Mouse (Mus musculus): ENCODE results near the gene Fads2.

GRCm38 (mm10) chr19:10013348-10013747 is 88.2 kb downstream of the Fads2 start:
- no peak for TF ChIP-seq MAFK (IDR thresholded peaks at IDR 0.05; ENCODE audit: insufficient read depth, low read depth, low read length)
- no peak for TF ChIP-seq CHD2 (IDR thresholded peaks at IDR 0.05; ENCODE audit: low read depth, low read length)
- TF ChIP-seq HCFC1 (IDR thresholded peaks at IDR 0.05; ENCODE audit: borderline replicate concordance, insufficient read depth, low read length): no peak
